Mouse (Mus musculus): ENCODE results near the gene Gsdma. TPM values are rescaled to one million over a fixed set of nuclear protein-coding genes. Genes with fewer than 3 reads are reported as not detected.

Gene Gsdma
- polyA plus RNA-seq, 1 experiment, result 0.22 TPM

DNA sequence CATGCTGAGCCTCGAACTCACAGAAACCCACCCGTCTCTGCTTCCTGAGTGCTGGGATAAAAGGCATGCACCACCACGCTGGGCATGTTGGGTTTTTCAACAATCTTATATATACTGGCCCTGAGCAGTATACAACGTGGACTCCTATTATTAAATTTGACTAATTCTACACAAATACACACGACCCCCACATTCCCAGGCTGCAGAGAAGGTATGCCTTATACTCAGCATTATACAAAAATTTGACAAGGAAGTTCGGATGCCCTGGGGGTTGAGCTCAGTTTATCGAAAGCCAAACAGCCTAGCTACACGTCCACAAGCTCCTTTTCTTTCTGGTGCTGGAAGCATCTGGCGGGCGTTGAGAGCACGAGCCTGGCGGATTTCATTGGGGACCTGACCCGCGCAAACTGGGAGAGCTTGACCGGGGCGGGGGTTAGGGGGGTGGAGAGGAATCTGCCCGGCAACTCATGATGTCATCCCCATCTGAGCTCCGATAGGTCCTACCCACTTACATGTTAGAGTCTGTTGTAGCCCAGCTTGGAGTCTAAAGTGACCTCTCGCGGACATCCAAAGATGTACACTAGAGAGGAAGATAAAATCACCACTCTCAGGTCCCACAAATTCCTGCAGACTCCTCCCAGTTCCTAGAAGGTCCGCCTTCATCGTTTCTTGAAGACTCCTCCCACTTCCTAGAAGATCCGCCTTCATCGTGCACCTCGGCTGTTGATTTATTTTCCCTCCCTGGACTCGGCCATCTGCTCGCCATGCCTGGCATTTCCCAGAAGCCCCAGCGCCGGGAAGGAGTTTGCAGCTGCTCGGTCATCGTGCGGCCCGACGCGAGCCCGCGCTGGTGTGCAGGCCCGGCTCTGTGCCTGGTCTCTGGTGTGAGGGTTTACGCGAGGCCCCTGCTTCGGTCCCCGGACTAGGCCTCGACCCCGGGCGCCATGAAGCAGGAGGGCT is 17.9 kb downstream of the Gsdma start, which contains the start of gene Psmd3:
Gene Psmd3, plus strand, starts transcription at position 769 of the 960 bp plus-strand sequence.
- Histone ChIP-seq H3K36me3 (ENCODE audit: control insufficient read depth, insufficient read depth, low read length, poor library complexity, severe bottlenecking) (peaks cover 20% of the 10 kb centered on the region), H3K27me3 (ENCODE audit: control insufficient read depth, insufficient read depth, low read length, poor library complexity, severe bottlenecking) (no peaks in the 10 kb centered on the region), H3K4me3 (ENCODE audit: low read depth, low read length) (peak within 1 kb of the TSS; percentile 82), H3K27ac (ENCODE audit: insufficient read depth, low read length) (peak within 1 kb of the TSS; percentile 91), H3K4me1 (ENCODE audit: control insufficient read depth, insufficient read depth, low read length) (no peaks in the 10 kb centered on the region), H3K9ac (ENCODE audit: low read depth, poor library complexity, severe bottlenecking) (peak within 1 kb of the TSS; percentile 79), H3K9me3 (replicated peaks; ENCODE audit: control insufficient read depth, insufficient read depth, low read length, poor library complexity, severe bottlenecking) (no peaks in the 10 kb centered on the region)
- TF ChIP-seq CTCF (IDR thresholded peaks at IDR 0.05; ENCODE audit: low read depth, low read length) (no peak), EP300 (IDR thresholded peaks at IDR 0.05; ENCODE audit: insufficient read depth, low read depth, low read length) (peak; percentile 52; the same call in 1 of the 2 replicates)

- peaks cover 27% of the 10 kb centered on the region for H3K36me3 ChIP-seq (ENCODE audit: control insufficient read depth, insufficient read depth, low read length, poor library complexity, severe bottlenecking)
- no peaks in the 10 kb centered on the region for H3K4me1 ChIP-seq (ENCODE audit: control insufficient read depth, insufficient read depth, low read length)
- H3K27ac ChIP-seq (ENCODE audit: insufficient read depth, low read length), result no peak overlapping the region
- no peaks in the 10 kb centered on the region for H3K9me3 ChIP-seq (replicated peaks; ENCODE audit: control insufficient read depth, insufficient read depth, low read length, poor library complexity, severe bottlenecking)
- no peaks in the 10 kb centered on the region for H3K27me3 ChIP-seq (ENCODE audit: control insufficient read depth, insufficient read depth, low read length, poor library complexity, severe bottlenecking)
- TF ChIP-seq CTCF (IDR thresholded peaks at IDR 0.05; ENCODE audit: low read depth, low read length) (no peak), POLR2A (IDR thresholded peaks at IDR 0.05; ENCODE audit: insufficient read depth, low read length) (no peak), EP300 (IDR thresholded peaks at IDR 0.05; ENCODE audit: insufficient read depth, low read depth, low read length) (no peak)
- H3K4me3 ChIP-seq (ENCODE audit: low read depth, low read length), result peak overlapping the region; percentile 82
- H3K9ac ChIP-seq (ENCODE audit: low read depth, poor library complexity, severe bottlenecking), result peak overlapping the region; percentile 79
Measured at GRCm38 (mm10) chr11:98682811-98683210, 18.7 kb downstream of the Gsdma start.

DNA sequence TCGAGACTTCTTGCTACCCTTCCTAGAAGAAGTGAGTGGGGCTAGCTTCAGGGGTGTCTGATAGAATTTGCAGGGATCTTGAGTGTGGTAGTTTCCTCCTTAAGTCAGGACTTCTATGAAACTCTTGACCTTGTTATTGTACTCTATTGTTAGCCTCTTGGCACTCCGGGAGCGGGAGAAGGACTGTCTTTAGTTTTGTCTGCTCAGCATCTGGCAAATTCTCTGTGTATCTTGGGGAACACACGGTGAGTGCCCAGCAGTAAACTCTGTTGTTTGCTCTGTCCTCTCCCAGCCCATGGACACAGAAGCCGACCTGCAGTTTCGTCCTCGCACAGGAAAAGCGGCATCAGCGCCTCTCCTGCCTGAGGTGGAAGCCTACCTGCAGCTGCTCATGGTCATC is 21.5 kb downstream of the Gsdma start:
- no peaks in the 10 kb centered on the region for H3K9me3 ChIP-seq (replicated peaks; ENCODE audit: control insufficient read depth, insufficient read depth, low read length, poor library complexity, severe bottlenecking)
- peaks cover 47% of the 10 kb centered on the region for H3K36me3 ChIP-seq (ENCODE audit: control insufficient read depth, insufficient read depth, low read length, poor library complexity, severe bottlenecking)
- H3K27me3 ChIP-seq (ENCODE audit: control insufficient read depth, insufficient read depth, low read length, poor library complexity, severe bottlenecking), result no peaks in the 10 kb centered on the region
- no peak for TF ChIP-seq EP300 (IDR thresholded peaks at IDR 0.05; ENCODE audit: insufficient read depth, low read depth, low read length)
- TF ChIP-seq POLR2A (IDR thresholded peaks at IDR 0.05; ENCODE audit: insufficient read depth, low read length), result no peak
- no peak for TF ChIP-seq CTCF (IDR thresholded peaks at IDR 0.05; ENCODE audit: low read depth, low read length)
- H3K4me1 ChIP-seq (ENCODE audit: control insufficient read depth, insufficient read depth, low read length), result no peaks in the 10 kb centered on the region
- no peak overlapping the region for H3K27ac ChIP-seq (ENCODE audit: insufficient read depth, low read length)
- no peak overlapping the region for H3K9ac ChIP-seq (ENCODE audit: low read depth, poor library complexity, severe bottlenecking)
- H3K4me3 ChIP-seq (ENCODE audit: low read depth, low read length), result no peak overlapping the region

- H3K9ac ChIP-seq (ENCODE audit: low read depth, poor library complexity, severe bottlenecking), result no peak overlapping the region
- no peaks in the 10 kb centered on the region for H3K27me3 ChIP-seq (ENCODE audit: control insufficient read depth, insufficient read depth, low read length, poor library complexity, severe bottlenecking)
- H3K9me3 ChIP-seq (replicated peaks; ENCODE audit: control insufficient read depth, insufficient read depth, low read length, poor library complexity, severe bottlenecking), result no peaks in the 10 kb centered on the region
- H3K4me1 ChIP-seq (ENCODE audit: control insufficient read depth, insufficient read depth, low read length), result no peaks in the 10 kb centered on the region
- no peak overlapping the region for H3K27ac ChIP-seq (ENCODE audit: insufficient read depth, low read length)
- peaks cover 60% of the 10 kb centered on the region for H3K36me3 ChIP-seq (ENCODE audit: control insufficient read depth, insufficient read depth, low read length, poor library complexity, severe bottlenecking)
- TF ChIP-seq POLR2A (IDR thresholded peaks at IDR 0.05; ENCODE audit: insufficient read depth, low read length) (no peak), EP300 (IDR thresholded peaks at IDR 0.05; ENCODE audit: insufficient read depth, low read depth, low read length) (no peak), CTCF (IDR thresholded peaks at IDR 0.05; ENCODE audit: low read depth, low read length) (no peak)
- no peak overlapping the region for H3K4me3 ChIP-seq (ENCODE audit: low read depth, low read length)
Measured at GRCm38 (mm10) chr11:98686976-98687375, 22.8 kb downstream of the Gsdma start.

- no peak overlapping the region for H3K9ac ChIP-seq (ENCODE audit: low read depth, poor library complexity, severe bottlenecking)
- no peak for TF ChIP-seq EP300 (IDR thresholded peaks at IDR 0.05; ENCODE audit: insufficient read depth, low read depth, low read length)
- no peaks in the 10 kb centered on the region for H3K27me3 ChIP-seq (ENCODE audit: control insufficient read depth, insufficient read depth, low read length, poor library complexity, severe bottlenecking)
- no peak overlapping the region for H3K27ac ChIP-seq (ENCODE audit: insufficient read depth, low read length)
- H3K9me3 ChIP-seq (replicated peaks; ENCODE audit: control insufficient read depth, insufficient read depth, low read length, poor library complexity, severe bottlenecking), result no peaks in the 10 kb centered on the region
- peaks cover 62% of the 10 kb centered on the region for H3K36me3 ChIP-seq (ENCODE audit: control insufficient read depth, insufficient read depth, low read length, poor library complexity, severe bottlenecking)
- H3K4me3 ChIP-seq (ENCODE audit: low read depth, low read length), result no peak overlapping the region
- H3K4me1 ChIP-seq (ENCODE audit: control insufficient read depth, insufficient read depth, low read length), result no peaks in the 10 kb centered on the region
Measured at GRCm38 (mm10) chr11:98688009-98688408, 23.9 kb downstream of the Gsdma start.

DNA sequence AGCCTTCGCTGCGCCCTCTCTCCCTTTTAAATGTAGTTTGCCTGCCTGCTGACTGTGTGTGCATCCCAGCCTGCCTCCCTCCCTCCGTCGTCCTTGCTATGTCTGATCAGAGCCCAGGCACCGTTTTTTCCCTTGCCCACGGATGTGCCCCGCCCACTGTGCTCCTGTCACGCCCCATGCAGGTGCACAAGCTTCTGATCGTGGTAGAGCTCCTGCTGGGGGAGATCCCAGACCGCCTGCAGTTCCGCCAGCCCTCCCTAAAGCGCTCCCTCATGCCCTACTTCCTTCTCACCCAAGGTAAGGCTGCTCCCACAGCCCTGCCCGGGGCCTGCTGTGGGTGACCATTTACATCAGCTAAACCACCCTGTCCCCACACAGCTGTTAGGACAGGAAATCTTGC is 29.1 kb downstream of the Gsdma start:
- no peak overlapping the region for H3K27ac ChIP-seq (ENCODE audit: insufficient read depth, low read length)
- H3K4me3 ChIP-seq (ENCODE audit: low read depth, low read length), result no peak overlapping the region
- no peaks in the 10 kb centered on the region for H3K27me3 ChIP-seq (ENCODE audit: control insufficient read depth, insufficient read depth, low read length, poor library complexity, severe bottlenecking)
- no peaks in the 10 kb centered on the region for H3K4me1 ChIP-seq (ENCODE audit: control insufficient read depth, insufficient read depth, low read length)
- no peaks in the 10 kb centered on the region for H3K9me3 ChIP-seq (replicated peaks; ENCODE audit: control insufficient read depth, insufficient read depth, low read length, poor library complexity, severe bottlenecking)
- H3K36me3 ChIP-seq (ENCODE audit: control insufficient read depth, insufficient read depth, low read length, poor library complexity, severe bottlenecking), result peaks cover 56% of the 10 kb centered on the region
- TF ChIP-seq POLR2A (IDR thresholded peaks at IDR 0.05; ENCODE audit: insufficient read depth, low read length) (no peak), CTCF (IDR thresholded peaks at IDR 0.05; ENCODE audit: low read depth, low read length) (no peak), EP300 (IDR thresholded peaks at IDR 0.05; ENCODE audit: insufficient read depth, low read depth, low read length) (no peak)
- no peak overlapping the region for H3K9ac ChIP-seq (ENCODE audit: low read depth, poor library complexity, severe bottlenecking)

Data from ES-Bruce4 (cell line).